Mouse (Mus musculus) liver, postnatal 0 days (tissue): ENCODE results near the gene Gm9918.

Experiments
- CTCF ChIP-seq: sonication (generic); IDR thresholded peaks from 2 replicates; pipeline ENCODE4 v1.5.1; 2016; ENCODE audit warnings: antibody characterized with exemption, low read depth
- EP300 ChIP-seq: IDR thresholded peaks from 2 replicates; pipeline ENCODE4 v1.6.1; 2016; ENCODE audit warnings: antibody characterized with exemption, low read depth, mild to moderate bottlenecking

- TF ChIP-seq EP300 (no peak), CTCF (peak; percentile 92)
These were observed 31.1 kb upstream of the Gm9918 start for GRCm38 (mm10) chr15:102239260-102239590.
